Mouse (Mus musculus) urinary bladder, postnatal 36 days (tissue): Measurements from ENCODE around the gene Lefty1.
"Not testable (repeated sequence)": the region's sequence is repeated elsewhere in the genome, so short reads cannot be mapped to it uniquely, and the experiment has no call there.

Source experiments
- DNase-seq, 2 experiments: peaks; one replicate each; pipeline ENCODE4 v3.0.0; 2022; ENCODE audit warnings: low spot score in 2 of 2, mixed read lengths in 1 of 2

Gene Lefty1

GRCm38 (mm10) chr1:180934467-180935419, at the start of gene Lefty1:
Gene Lefty1 (plus strand): TSS chr1:180935022.
- DNase-seq: no peak

- peak; percentile 87 to 90 for DNase-seq
These were observed 46.2 kb upstream of the Lefty1 start for GRCm38 (mm10) chr1:180888556-180889042.

GRCm38 (mm10) chr1:180889172-180889571, 45.6 kb upstream of the Lefty1 start:
- DNase-seq: no peak

- DNase-seq: no peak
These were observed 45.0 kb upstream of the Lefty1 start for GRCm38 (mm10) chr1:180889841-180890240.

GRCm38 (mm10) chr1:180892808-180893207, 42.0 kb upstream of the Lefty1 start, which contains the start of gene Lefty2:
Gene Lefty2 (plus strand): TSS chr1:180893108.
- no peak for DNase-seq

- not testable (repeated sequence) for DNase-seq
These were observed 40.5 kb upstream of the Lefty1 start for GRCm38 (mm10) chr1:180894088-180894987.

- no peak for DNase-seq
These were observed 33.7 kb upstream of the Lefty1 start for GRCm38 (mm10) chr1:180901107-180901506.

- no peak for DNase-seq
These were observed 31.9 kb upstream of the Lefty1 start for GRCm38 (mm10) chr1:180902915-180903314.

- DNase-seq: peak in 1 of 2 experiments; percentile 29
These were observed 31.2 kb upstream of the Lefty1 start for GRCm38 (mm10) chr1:180903666-180904038.

- DNase-seq: peak; percentile 87 to 93
These were observed 30.6 kb upstream of the Lefty1 start, which contains the start of gene Pycr2 for GRCm38 (mm10) chr1:180904039-180904814. Gene Pycr2 (plus strand): TSS chr1:180904293.

- no peak for DNase-seq
These were observed 30.1 kb upstream of the Lefty1 start for GRCm38 (mm10) chr1:180904815-180905080.

- DNase-seq: no peak
These were observed 29.5 kb upstream of the Lefty1 start for GRCm38 (mm10) chr1:180905307-180905706.

- no peak for DNase-seq
These were observed 28.9 kb upstream of the Lefty1 start for GRCm38 (mm10) chr1:180905876-180906275.

GRCm38 (mm10) chr1:180906461-180907147, 28.2 kb upstream of the Lefty1 start:
- DNase-seq: no peak

GRCm38 (mm10) chr1:180911138-180911537, 23.7 kb upstream of the Lefty1 start:
- no peak for DNase-seq

- DNase-seq: peak; percentile 32 to 35
These were observed 23.1 kb upstream of the Lefty1 start for GRCm38 (mm10) chr1:180911653-180912287.

GRCm38 (mm10) chr1:180912792-180913191, 22.0 kb upstream of the Lefty1 start:
- DNase-seq: no peak

- DNase-seq: no peak
These were observed 21.0 kb upstream of the Lefty1 start for GRCm38 (mm10) chr1:180913797-180914196.

GRCm38 (mm10) chr1:180916425-180916824, 18.4 kb upstream of the Lefty1 start:
- DNase-seq: no peak

GRCm38 (mm10) chr1:180917053-180917452, 17.8 kb upstream of the Lefty1 start:
- DNase-seq: no peak
